In genomic region chr7:27298033-27298610, GRCm38 (mm10) we compare ENCODE assay signal across 30 mouse cellular contexts. TPM values are rescaled to one million over a fixed set of nuclear protein-coding genes. Genes with fewer than 3 reads are reported as not detected.
DNase-seq lines count a peak whose midpoint lies in the region; ATAC-seq and TF ChIP-seq lines count a peak whose summit lies in the region.
"Had no signal": no experiment of that assay in that cellular context is flagged by ENCODE, and none has a peak within 500 bp of the region (broad histone marks: within the 10 kb centered on the region; RNA-seq: fewer than 3 reads in every experiment).

No protein-coding gene starts in this region.

- no peak for TF ChIP-seq EP300 in stomach, postnatal 0 days (optimal IDR thresholded peaks at IDR 0.05)

- WGBS in intestine, embryonic 16.5 days: 62% methylated on average over 16 of the region's 16 CpGs
- WGBS in stomach, postnatal 0 days: 51% methylated on average over 16 of the region's 16 CpGs
- 85% methylated on average over 16 of the region's 16 CpGs for WGBS in midbrain, embryonic 15.5 days
- 84% methylated on average over 16 of the region's 16 CpGs for WGBS in hindbrain, embryonic 12.5 days

- H3K9me3 ChIP-seq in E14TG2a.4 (ENCODE audit: low read length): no peaks in the 10 kb centered on the region; the same call in 1 of the 2 replicates
- H3K9me3 ChIP-seq in intestine, embryonic 16.5 days (ENCODE audit: control insufficient read depth, low read length): no peaks in the 10 kb centered on the region
- H3K9me3 ChIP-seq in stomach, postnatal 0 days (ENCODE audit: control insufficient read depth, low read length): no peaks in the 10 kb centered on the region
- H3K9me3 ChIP-seq in midbrain, embryonic 15.5 days: no peaks in the 10 kb centered on the region
- no peaks in the 10 kb centered on the region for H3K9me3 ChIP-seq in hindbrain, embryonic 12.5 days (replicated peaks)
- H3K9me3 ChIP-seq: heart, embryonic 13.5 days; kidney, embryonic 15.5 days; limb, embryonic 13.5 days; liver, embryonic 12.5 days; neural tube, embryonic 13.5 days had no signal

- H3K27ac ChIP-seq in gastrocnemius, adult 2 months: peak overlapping the region; percentile 40; the same call in 1 of the 2 replicates
- peak overlapping the region; percentile 55 for H3K27ac ChIP-seq in intestine, embryonic 16.5 days (ENCODE audit: low read length)
- H3K27ac ChIP-seq in stomach, postnatal 0 days (replicated peaks): peak overlapping the region; percentile 69
- no peak overlapping the region for H3K27ac ChIP-seq in midbrain, embryonic 15.5 days
- H3K27ac ChIP-seq in hindbrain, embryonic 12.5 days: no peak overlapping the region
- H3K27ac ChIP-seq: heart, embryonic 13.5 days; kidney, embryonic 15.5 days; limb, embryonic 13.5 days; liver, embryonic 12.5 days; neural tube, embryonic 13.5 days had no signal

- no peaks in the 10 kb centered on the region for H3K27me3 ChIP-seq in E14TG2a.4 (ENCODE audit: insufficient read depth, low read length)
- H3K27me3 ChIP-seq in intestine, embryonic 16.5 days (replicated peaks; ENCODE audit: control insufficient read depth, insufficient read depth, low read length): no peaks in the 10 kb centered on the region
- no peaks in the 10 kb centered on the region for H3K27me3 ChIP-seq in stomach, postnatal 0 days (ENCODE audit: control insufficient read depth, insufficient read depth, low read length)
- H3K27me3 ChIP-seq in midbrain, embryonic 15.5 days (replicated peaks): 0 out of 2 replicates have a peak, but pooled peaks cover 4% of the 10 kb centered on the region
- peaks cover 8% of the 10 kb centered on the region; the same call in 1 of the 2 replicates for H3K27me3 ChIP-seq in hindbrain, embryonic 12.5 days
- H3K27me3 ChIP-seq: kidney, embryonic 15.5 days; limb, embryonic 13.5 days; Patski had no signal

- intact Hi-C loops in gastrocnemius, adult 2 months (cut with DNase I): no loop called here

- H3K4me1 ChIP-seq in E14TG2a.4 (replicated peaks; ENCODE audit: low read depth, low read length): peaks cover 38% of the 10 kb centered on the region
- 0 out of 2 replicates have a peak, but pooled peaks cover 6% of the 10 kb centered on the region for H3K4me1 ChIP-seq in intestine, embryonic 16.5 days (ENCODE audit: control insufficient read depth, insufficient read depth, low read length)
- H3K4me1 ChIP-seq in stomach, postnatal 0 days (replicated peaks; ENCODE audit: control insufficient read depth, insufficient read depth): no peaks in the 10 kb centered on the region
- H3K4me1 ChIP-seq in midbrain, embryonic 15.5 days: 0 out of 2 replicates have a peak, but pooled peaks cover 3% of the 10 kb centered on the region
- H3K4me1 ChIP-seq in hindbrain, embryonic 12.5 days: no peaks in the 10 kb centered on the region
- H3K4me1 ChIP-seq: heart, embryonic 13.5 days; limb, embryonic 13.5 days; liver, embryonic 12.5 days; neural tube, embryonic 13.5 days had no signal

- no peak for TF ChIP-seq CTCF in gastrocnemius, adult 2 months (IDR thresholded peaks at IDR 0.05)
- TF ChIP-seq CTCF in E14TG2a.4 (conservative IDR thresholded peaks at IDR 0.05; ENCODE audit: low read length): no peak
- TF ChIP-seq CTCF in stomach, postnatal 0 days (IDR thresholded peaks at IDR 0.05; ENCODE audit: low read depth): no peak

- H3K9ac ChIP-seq in intestine, embryonic 16.5 days (ENCODE audit: low read depth, low read length): no peak overlapping the region
- no peak overlapping the region for H3K9ac ChIP-seq in stomach, postnatal 0 days (ENCODE audit: low read length)
- H3K9ac ChIP-seq in midbrain, embryonic 15.5 days: no peak overlapping the region
- no peak overlapping the region for H3K9ac ChIP-seq in hindbrain, embryonic 12.5 days
- H3K9ac ChIP-seq: heart, embryonic 13.5 days; kidney, embryonic 15.5 days; limb, embryonic 13.5 days; liver, embryonic 12.5 days; neural tube, embryonic 13.5 days had no signal

- DNase-seq in gastrocnemius, adult 2 months: no peak
- DNase-seq in gastrocnemius, postnatal 25 days: no peak
- no peak for DNase-seq in stomach, postnatal 0 days (ENCODE audit: low spot score)
- DNase-seq: adrenal gland, postnatal 14 days; heart, adult 18-20 months; heart, postnatal 14 days; kidney, adult 11 months; kidney, postnatal 36 days; layer of hippocampus, postnatal 36 days; lung, adult 2 months; lung, postnatal 4 days had no signal

- H3K4me2 ChIP-seq in intestine, embryonic 16.5 days (ENCODE audit: low read depth, low read length): no peak overlapping the region
- no peak overlapping the region for H3K4me2 ChIP-seq in stomach, postnatal 0 days (replicated peaks; ENCODE audit: low read depth)
- no peak overlapping the region for H3K4me2 ChIP-seq in midbrain, embryonic 15.5 days
- H3K4me2 ChIP-seq in hindbrain, embryonic 12.5 days (replicated peaks): no peak overlapping the region
- H3K4me2 ChIP-seq: heart, embryonic 13.5 days; kidney, embryonic 15.5 days; limb, embryonic 13.5 days; liver, embryonic 12.5 days; neural tube, embryonic 13.5 days had no signal

- no peaks in the 10 kb centered on the region for H3K36me3 ChIP-seq in E14TG2a.4 (ENCODE audit: insufficient read depth, low read length)
- no peaks in the 10 kb centered on the region for H3K36me3 ChIP-seq in intestine, embryonic 16.5 days (ENCODE audit: control insufficient read depth, insufficient read depth, low read length)
- no peaks in the 10 kb centered on the region for H3K36me3 ChIP-seq in stomach, postnatal 0 days (ENCODE audit: control insufficient read depth, insufficient read depth, low read length)
- H3K36me3 ChIP-seq in midbrain, embryonic 15.5 days (replicated peaks): no peaks in the 10 kb centered on the region
- H3K36me3 ChIP-seq in hindbrain, embryonic 12.5 days: no peaks in the 10 kb centered on the region
- H3K36me3 ChIP-seq: heart, embryonic 13.5 days; kidney, embryonic 15.5 days; limb, embryonic 13.5 days; liver, embryonic 12.5 days; neural tube, embryonic 13.5 days had no signal

- peak; percentile 57 for ATAC-seq in intestine, embryonic 16.5 days
- peak; percentile 43; the same call in 1 of the 2 replicates for ATAC-seq in stomach, postnatal 0 days (ENCODE audit: low FRiP score, low TSS enrichment)
- ATAC-seq in inflammation-experienced regulatory T-cells, adult 6 months: no peak
- ATAC-seq in midbrain, embryonic 15.5 days (replicated peaks): no peak
- ATAC-seq in hindbrain, embryonic 12.5 days (ENCODE audit: low FRiP score): no peak
- ATAC-seq: forebrain, embryonic 14.5 days; liver, embryonic 12.5 days; midbrain, embryonic 16.5 days; Patski had no signal

- no peak overlapping the region for H3K4me3 ChIP-seq in gastrocnemius, adult 2 months
- peak overlapping the region; percentile 35; the same call in 1 of the 2 replicates for H3K4me3 ChIP-seq in E14TG2a.4 (replicated peaks; ENCODE audit: low read length)
- no peak overlapping the region for H3K4me3 ChIP-seq in intestine, embryonic 16.5 days (ENCODE audit: low read length)
- H3K4me3 ChIP-seq in stomach, postnatal 0 days (ENCODE audit: low read depth, low read length): no peak overlapping the region
- no peak overlapping the region for H3K4me3 ChIP-seq in midbrain, embryonic 15.5 days
- no peak overlapping the region for H3K4me3 ChIP-seq in hindbrain, embryonic 12.5 days
- H3K4me3 ChIP-seq: heart, embryonic 13.5 days; kidney, embryonic 15.5 days; limb, embryonic 13.5 days; liver, embryonic 12.5 days; myocyte; neural tube, embryonic 13.5 days had no signal

RNA-seq across cellular contexts. Expression of gene Ltbp4, which starts 39.4 kb away (rescaled TPM):
- total RNA-seq in gastrocnemius, adult 2 months (2021): 10 to 100 TPM; 48.0 to 81.2 TPM
- 10 to 100 TPM; 69.4 to 77.8 TPM for total RNA-seq in gastrocnemius, postnatal 25 days (2021)
- 70.2 and 79.2 TPM in 2 replicates for polyA plus RNA-seq in intestine, embryonic 16.5 days (2015; fragmentation: Nextera tagmentation; extraction: Ambion mirVana)
- polyA plus RNA-seq in stomach, postnatal 0 days (2015; fragmentation: Nextera tagmentation; extraction: Ambion mirVana): 81.0 and 94.8 TPM in 2 replicates
- 1 to 10 TPM in 1 of 3 experiments, under 1 TPM in 2; 0.45 to 1.2 (median 0.50) TPM for polyA plus RNA-seq in inflammation-experienced regulatory T-cells, adult 6 months (2017; shearing (Covaris generic))
- polyA plus RNA-seq in midbrain, embryonic 15.5 days (2015; fragmentation: Nextera tagmentation; extraction: Ambion mirVana): 13.4 and 15.7 TPM in 2 replicates
- polyA plus RNA-seq in hindbrain, embryonic 12.5 days (2016; fragmentation: Nextera tagmentation; extraction: Ambion mirVana): 8.7 and 8.9 TPM in 2 replicates

RNA-seq across cellular contexts. Expression of gene Numbl, which starts 39.9 kb away (rescaled TPM):
- total RNA-seq in gastrocnemius, adult 2 months (2021): 1 to 10 TPM; 3.8 to 4.2 TPM
- total RNA-seq in gastrocnemius, postnatal 25 days (2021): 1 to 10 TPM; 3.6 to 5.4 TPM
- polyA plus RNA-seq in intestine, embryonic 16.5 days (2015; fragmentation: Nextera tagmentation; extraction: Ambion mirVana): 9.1 and 10.8 TPM in 2 replicates
- 12.8 and 14.6 TPM in 2 replicates for polyA plus RNA-seq in stomach, postnatal 0 days (2015; fragmentation: Nextera tagmentation; extraction: Ambion mirVana)
- under 1 TPM; 0.15 to 0.38 (median 0.15) TPM for polyA plus RNA-seq in inflammation-experienced regulatory T-cells, adult 6 months (2017; shearing (Covaris generic))
- 58.7 and 66.3 TPM in 2 replicates for polyA plus RNA-seq in midbrain, embryonic 15.5 days (2015; fragmentation: Nextera tagmentation; extraction: Ambion mirVana)
- 60.2 and 63.0 TPM in 2 replicates for polyA plus RNA-seq in hindbrain, embryonic 12.5 days (2016; fragmentation: Nextera tagmentation; extraction: Ambion mirVana)

RNA-seq across cellular contexts. Expression of gene Shkbp1, which starts 57.7 kb away (rescaled TPM):
- total RNA-seq in gastrocnemius, adult 2 months (2021): 1 to 10 TPM; 2.3 to 2.8 TPM
- total RNA-seq in gastrocnemius, postnatal 25 days (2021): 1 to 10 TPM in 1 of 2 experiments, under 1 TPM in 1; 1.00 to 3.1 TPM
- polyA plus RNA-seq in intestine, embryonic 16.5 days (2015; fragmentation: Nextera tagmentation; extraction: Ambion mirVana): 35.6 and 37.8 TPM in 2 replicates
- polyA plus RNA-seq in stomach, postnatal 0 days (2015; fragmentation: Nextera tagmentation; extraction: Ambion mirVana): 26.3 and 27.3 TPM in 2 replicates
- 10 to 100 TPM; 46.9 to 59.2 (median 50.1) TPM for polyA plus RNA-seq in inflammation-experienced regulatory T-cells, adult 6 months (2017; shearing (Covaris generic))
- 63.9 and 64.7 TPM in 2 replicates for polyA plus RNA-seq in midbrain, embryonic 15.5 days (2015; fragmentation: Nextera tagmentation; extraction: Ambion mirVana)
- polyA plus RNA-seq in hindbrain, embryonic 12.5 days (2016; fragmentation: Nextera tagmentation; extraction: Ambion mirVana): 72.4 and 76.2 TPM in 2 replicates

RNA-seq across cellular contexts. Expression of gene Gm20479, which starts 59.1 kb away (rescaled TPM):
- total RNA-seq in gastrocnemius, adult 2 months (2021): not detected
- not detected for total RNA-seq in gastrocnemius, postnatal 25 days (2021)
- 1.6 TPM in 1 of 2 replicates, not detected in the other for polyA plus RNA-seq in intestine, embryonic 16.5 days (2015; fragmentation: Nextera tagmentation; extraction: Ambion mirVana)
- 0.28 and 0.57 TPM in 2 replicates for polyA plus RNA-seq in stomach, postnatal 0 days (2015; fragmentation: Nextera tagmentation; extraction: Ambion mirVana)
- 1 to 10 TPM in 1 of 3 experiments, not detected in 2; 4.0 TPM for polyA plus RNA-seq in inflammation-experienced regulatory T-cells, adult 6 months (2017; shearing (Covaris generic))
- polyA plus RNA-seq in midbrain, embryonic 15.5 days (2015; fragmentation: Nextera tagmentation; extraction: Ambion mirVana): not detected in 2 replicates
- 0.43 and 0.59 TPM in 2 replicates for polyA plus RNA-seq in hindbrain, embryonic 12.5 days (2016; fragmentation: Nextera tagmentation; extraction: Ambion mirVana)
- total RNA-seq: heart, adult 18-20 months; layer of hippocampus, adult 8-10 months; layer of hippocampus, postnatal 36 days; left cerebral cortex, postnatal 10 days had no signal
- polyA plus RNA-seq: embryonic facial prominence, embryonic 14.5 days; frontal cortex, adult 2 months; limb, embryonic 13.5 days; liver, embryonic 12.5 days; lung, adult 2 months; midbrain, embryonic 16.5 days; neural tube, embryonic 13.5 days; thymus, postnatal 0 days had no signal

Comparison
In these comparisons a context has a peak if more than half of its experiments do, and no peak if none do; other contexts are left out.
1. H3K27ac ChIP-seq: peak in gastrocnemius, adult 2 months (single experiment), intestine, embryonic 16.5 days (single experiment) and stomach, postnatal 0 days (single experiment); none in midbrain, embryonic 15.5 days (single experiment) and hindbrain, embryonic 12.5 days (single experiment).
2. ATAC-seq: peak in intestine, embryonic 16.5 days (single experiment) and stomach, postnatal 0 days (single experiment); none in inflammation-experienced regulatory T-cells, adult 6 months (single experiment), midbrain, embryonic 15.5 days (single experiment) and hindbrain, embryonic 12.5 days (single experiment).